Mouse (Mus musculus) neural tube, embryonic 11.5 days (tissue): ENCODE results near the gene Ubl3. TPM values are rescaled to one million over a fixed set of nuclear protein-coding genes. Genes with fewer than 3 reads are reported as not detected.

ENCODE experiments used
- ATAC-seq: fragments of 200-750 bp; cut with Nextera tagmentation; 2 replicates; pipeline ENCODE4 v1.8.0; 2017; ENCODE audit warnings: moderate number of reproducible peaks, mild to moderate bottlenecking, moderate TSS enrichment, moderate library complexity; ENCODE audit not compliant: insufficient read depth, low FRiP score, low TSS enrichment
- DNase-seq: peaks from one replicate; pipeline ENCODE4 v3.0.0-alpha.2; 2015; ENCODE audit warnings: low spot score
- H3K27ac ChIP-seq: fragments of 300-500 bp; sonication (generic); 2 replicates; pipeline ENCODE4 v1.5.1; 2014; ENCODE audit warnings: low read depth, mild to moderate bottlenecking, low read length
- H3K27me3 ChIP-seq: fragments of 300-500 bp; sonication (generic); 2 replicates; pipeline ENCODE4 v1.6.1; 2014; ENCODE audit warnings: mild to moderate bottlenecking, low read length, mixed read lengths; ENCODE audit not compliant: control insufficient read depth, insufficient read depth
- H3K36me3 ChIP-seq: fragments of 300-500 bp; sonication (generic); 2 replicates; pipeline ENCODE4 v1.6.1; 2014; ENCODE audit warnings: mild to moderate bottlenecking, low read length, moderate library complexity, mixed read lengths; ENCODE audit not compliant: control insufficient read depth, insufficient read depth
- H3K4me1 ChIP-seq: fragments of 300-500 bp; sonication (generic); 2 replicates; pipeline ENCODE4 v1.6.1; 2014; ENCODE audit warnings: low read length, mixed read lengths; ENCODE audit not compliant: control insufficient read depth, insufficient read depth
- H3K4me2 ChIP-seq: fragments of 300-500 bp; sonication (generic); 2 replicates; pipeline ENCODE4 v1.6.1; 2014; ENCODE audit warnings: low read depth, mild to moderate bottlenecking, moderate library complexity
- H3K4me3 ChIP-seq: fragments of 300-500 bp; sonication (generic); 2 replicates; pipeline ENCODE4 v1.5.1; 2014; ENCODE audit warnings: low read depth, low read length
- H3K9ac ChIP-seq: fragments of 300-500 bp; sonication (generic); 2 replicates; pipeline ENCODE4 v1.6.1; 2014; ENCODE audit warnings: mild to moderate bottlenecking, low read length
- H3K9me3 ChIP-seq: fragments of 300-500 bp; sonication (generic); 2 replicates; pipeline ENCODE4 v1.6.1; 2016; ENCODE audit warnings: low read length; ENCODE audit not compliant: control insufficient read depth
- WGBS: fragments of 180-500 bp; shearing (Covaris S2); extraction: QIAGEN DNeasy Blood & Tissue Kit; methylation state at CpG from one replicate; pipeline ENCODE4 v1.1.7; 2014; 5-methylcytosine and 5-hydroxymethylcytosine counted together
- polyA plus RNA-seq: library from polyadenylated mRNA; unstranded; fragments of >200 nt; fragmentation: Nextera tagmentation; extraction: Ambion mirVana; gene quantifications from 2 replicates; pipeline ENCODE4 v1.2.1, GENCODE M21; 2014

The Ubl3 gene
- polyA plus RNA-seq, 1 experiment from 2014 or later, result 83.6 TPM

DNA sequence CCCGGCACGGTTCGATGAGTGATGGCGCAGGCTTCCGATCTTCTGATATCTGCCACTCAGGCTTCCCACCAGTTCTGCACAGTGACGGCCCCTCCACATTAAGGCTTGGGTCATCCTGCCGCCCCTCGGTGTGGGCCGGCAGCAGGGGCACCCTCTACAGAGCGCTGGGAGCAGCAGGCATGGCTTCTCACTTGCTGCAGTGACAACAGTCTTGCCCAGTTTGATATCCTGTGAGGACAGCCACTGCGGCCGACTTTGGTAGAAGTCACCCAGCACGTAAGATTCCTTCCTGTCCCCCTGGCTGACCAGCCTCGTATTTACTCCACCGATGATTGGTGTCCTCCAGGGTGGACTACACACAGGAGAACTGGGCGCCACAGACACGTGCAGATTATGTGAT lies 47.2 kb downstream of the Ubl3 start:
- H3K9ac ChIP-seq, result no peak overlapping the region
- WGBS, result 92% methylated on average over 17 of the region's 17 CpGs
- peaks cover 4% of the 10 kb centered on the region for H3K36me3 ChIP-seq
- H3K4me3 ChIP-seq, result no peak overlapping the region
- H3K27me3 ChIP-seq, result no peaks in the 10 kb centered on the region
- H3K27ac ChIP-seq, result no peak overlapping the region
- no peaks in the 10 kb centered on the region for H3K4me1 ChIP-seq
- DNase-seq, result no peak
- H3K9me3 ChIP-seq, result no peaks in the 10 kb centered on the region
- no peak overlapping the region for H3K4me2 ChIP-seq
- no peak for ATAC-seq

DNA sequence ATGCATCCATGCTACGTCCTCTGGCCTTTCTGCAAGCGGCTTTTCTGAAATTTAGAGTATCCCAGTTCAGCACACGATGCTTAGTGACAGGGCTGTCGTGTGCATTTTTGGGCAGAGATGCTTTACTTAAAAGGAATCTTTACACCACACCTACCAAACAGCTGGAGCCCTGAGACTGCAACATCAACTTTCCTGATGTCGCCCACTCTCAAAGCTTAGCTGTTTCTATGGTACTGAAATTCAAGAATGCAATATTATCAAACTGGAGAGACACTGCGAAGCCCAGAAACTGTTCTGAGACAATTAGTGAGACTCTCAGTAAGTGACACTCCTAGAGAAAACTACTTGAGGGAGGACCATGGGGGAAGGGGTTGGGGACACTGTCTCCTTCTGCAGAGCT lies 50.4 kb downstream of the Ubl3 start:
- H3K27me3 ChIP-seq, result no peaks in the 10 kb centered on the region
- DNase-seq (no peak), ATAC-seq (no peak)
- H3K4me3 ChIP-seq, result no peak overlapping the region
- H3K4me1 ChIP-seq, result no peaks in the 10 kb centered on the region
- WGBS, result 97% methylated on average over 6 of the region's 6 CpGs
- no peak overlapping the region for H3K9ac ChIP-seq
- 0 out of 2 replicates have a peak, but pooled peaks cover 4% of the 10 kb centered on the region for H3K9me3 ChIP-seq
- no peak overlapping the region for H3K27ac ChIP-seq
- H3K4me2 ChIP-seq, result no peak overlapping the region
- peaks cover 4% of the 10 kb centered on the region for H3K36me3 ChIP-seq

- H3K9ac ChIP-seq, result no peak overlapping the region
- no peaks in the 10 kb centered on the region for H3K4me1 ChIP-seq
- no peak for DNase-seq
- no peaks in the 10 kb centered on the region for H3K27me3 ChIP-seq
- no peak overlapping the region for H3K4me3 ChIP-seq
- H3K36me3 ChIP-seq, result peaks cover 4% of the 10 kb centered on the region
- 0 out of 2 replicates have a peak, but pooled peaks cover 4% of the 10 kb centered on the region for H3K9me3 ChIP-seq
- no peak overlapping the region for H3K4me2 ChIP-seq
- WGBS, result 89% methylated on average over 6 of the region's 6 CpGs
- no peak overlapping the region for H3K27ac ChIP-seq
- no peak for ATAC-seq
These were observed 51.2 kb downstream of the Ubl3 start for GRCm38 (mm10) chr5:148501228-148501957.

DNA sequence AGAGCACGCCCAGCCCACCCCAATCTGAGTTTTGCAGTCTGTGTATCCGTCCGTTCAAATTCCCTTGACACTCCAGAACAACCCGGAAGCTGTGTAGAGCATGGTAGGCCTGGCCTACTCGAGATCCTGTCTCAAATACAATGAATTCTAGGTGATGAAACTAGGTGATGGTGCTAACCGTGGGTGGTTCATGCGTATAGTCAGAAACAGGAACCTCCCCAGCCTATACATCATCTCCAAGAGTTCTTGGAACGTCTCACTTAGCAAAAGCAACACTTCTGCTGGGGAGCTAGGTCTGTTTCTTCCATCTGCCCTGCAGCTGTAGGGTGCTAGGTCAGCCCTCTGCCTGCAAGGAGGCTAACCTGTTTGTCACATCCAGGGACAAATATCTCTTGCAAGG lies 52.1 kb downstream of the Ubl3 start:
- H3K4me2 ChIP-seq, result no peak overlapping the region
- H3K27me3 ChIP-seq, result no peaks in the 10 kb centered on the region
- H3K36me3 ChIP-seq, result peaks cover 4% of the 10 kb centered on the region
- H3K9me3 ChIP-seq, result 0 out of 2 replicates have a peak, but pooled peaks cover 4% of the 10 kb centered on the region
- 90% methylated on average over 8 of the region's 8 CpGs for WGBS
- H3K27ac ChIP-seq, result no peak overlapping the region
- H3K4me1 ChIP-seq, result no peaks in the 10 kb centered on the region
- DNase-seq (no peak), ATAC-seq (no peak)
- no peak overlapping the region for H3K9ac ChIP-seq
- no peak overlapping the region for H3K4me3 ChIP-seq

- H3K9ac ChIP-seq, result no peak overlapping the region
- WGBS, result 86% methylated on average over 5 of the region's 5 CpGs
These were observed 53.0 kb downstream of the Ubl3 start for GRCm38 (mm10) chr5:148499616-148500015.

GRCm38 (mm10) chr5:148495991-148496390 lies 56.6 kb downstream of the Ubl3 start:
- 86% methylated on average over 6 of the region's 6 CpGs for WGBS
- H3K4me2 ChIP-seq, result no peak overlapping the region
- ATAC-seq, result no peak
- H3K27me3 ChIP-seq, result no peaks in the 10 kb centered on the region
- no peaks in the 10 kb centered on the region for H3K4me1 ChIP-seq
- no peak overlapping the region for H3K4me3 ChIP-seq
- DNase-seq, result no peak
- no peak overlapping the region for H3K9ac ChIP-seq
- H3K36me3 ChIP-seq, result no peaks in the 10 kb centered on the region
- H3K9me3 ChIP-seq, result 0 out of 2 replicates have a peak, but pooled peaks cover 4% of the 10 kb centered on the region
- H3K27ac ChIP-seq, result no peak overlapping the region

More at GRCm38 (mm10) chr5:148499616-148500015, 53.0 kb downstream of the Ubl3 start:
- DNase-seq (no peak), ATAC-seq (no peak)
- H3K9me3 ChIP-seq, result 0 out of 2 replicates have a peak, but pooled peaks cover 4% of the 10 kb centered on the region
- H3K4me1 ChIP-seq, result no peaks in the 10 kb centered on the region
- no peak overlapping the region for H3K4me2 ChIP-seq
- H3K36me3 ChIP-seq, result no peaks in the 10 kb centered on the region
- no peak overlapping the region for H3K4me3 ChIP-seq
- no peak overlapping the region for H3K27ac ChIP-seq
- no peaks in the 10 kb centered on the region for H3K27me3 ChIP-seq

DNA sequence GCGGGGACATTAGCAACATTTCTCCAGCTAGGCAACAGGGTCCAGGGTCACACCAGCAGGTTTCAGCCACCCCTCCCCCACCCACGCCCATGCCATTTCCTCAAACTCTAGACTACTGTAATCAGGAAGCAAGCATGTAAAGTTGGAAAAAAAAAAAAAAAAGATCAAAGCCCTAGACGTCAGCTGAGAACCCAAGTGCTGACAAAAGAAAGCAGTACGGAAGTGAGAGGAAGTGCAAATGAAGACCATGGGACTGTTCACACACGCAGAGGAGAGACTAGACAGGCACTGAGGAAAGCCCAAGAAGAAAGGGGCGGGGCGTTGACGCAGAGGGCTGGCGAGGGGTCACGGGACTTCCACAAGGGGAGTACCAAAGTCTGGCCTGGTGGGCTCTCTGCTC lies 57.4 kb downstream of the Ubl3 start:
- 53% methylated on average over 10 of the region's 10 CpGs for WGBS
- H3K4me1 ChIP-seq, result no peaks in the 10 kb centered on the region
- DNase-seq (no peak), ATAC-seq (no peak)
- H3K4me3 ChIP-seq, result no peak overlapping the region
- no peaks in the 10 kb centered on the region for H3K27me3 ChIP-seq
- H3K27ac ChIP-seq, result no peak overlapping the region
- no peaks in the 10 kb centered on the region for H3K36me3 ChIP-seq
- H3K9ac ChIP-seq, result no peak overlapping the region
- no peak overlapping the region for H3K4me2 ChIP-seq
- H3K9me3 ChIP-seq, result 0 out of 2 replicates have a peak, but pooled peaks cover 4% of the 10 kb centered on the region

DNA sequence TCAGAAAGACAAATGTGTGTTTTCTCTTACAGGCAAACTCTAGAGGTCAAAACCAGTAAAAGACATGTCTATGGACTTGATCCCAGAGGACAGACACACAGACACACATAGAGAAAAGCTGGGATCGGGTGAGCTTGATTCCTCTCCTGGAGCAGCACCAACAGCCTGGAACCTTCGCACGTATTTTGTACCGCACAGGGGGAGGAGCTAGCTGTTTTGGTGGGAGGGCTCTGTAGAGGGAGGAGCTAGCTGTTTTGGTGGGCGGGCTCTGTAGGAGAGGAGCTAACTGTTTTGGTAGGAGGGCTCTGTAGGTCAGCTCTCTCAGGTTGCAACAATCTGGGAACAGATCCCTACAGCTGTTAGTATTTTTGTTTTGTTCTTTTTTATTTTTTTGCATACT lies 58.3 kb downstream of the Ubl3 start:
- ATAC-seq (no peak), DNase-seq (no peak)
- Histone ChIP-seq H3K36me3 (no peaks in the 10 kb centered on the region), H3K4me3 (no peak overlapping the region), H3K9me3 (0 out of 2 replicates have a peak, but pooled peaks cover 4% of the 10 kb centered on the region), H3K9ac (no peak overlapping the region), H3K4me1 (no peaks in the 10 kb centered on the region), H3K4me2 (no peak overlapping the region), H3K27ac (no peak overlapping the region), H3K27me3 (no peaks in the 10 kb centered on the region)
- WGBS, result 85% methylated on average over 5 of the region's 5 CpGs

DNA sequence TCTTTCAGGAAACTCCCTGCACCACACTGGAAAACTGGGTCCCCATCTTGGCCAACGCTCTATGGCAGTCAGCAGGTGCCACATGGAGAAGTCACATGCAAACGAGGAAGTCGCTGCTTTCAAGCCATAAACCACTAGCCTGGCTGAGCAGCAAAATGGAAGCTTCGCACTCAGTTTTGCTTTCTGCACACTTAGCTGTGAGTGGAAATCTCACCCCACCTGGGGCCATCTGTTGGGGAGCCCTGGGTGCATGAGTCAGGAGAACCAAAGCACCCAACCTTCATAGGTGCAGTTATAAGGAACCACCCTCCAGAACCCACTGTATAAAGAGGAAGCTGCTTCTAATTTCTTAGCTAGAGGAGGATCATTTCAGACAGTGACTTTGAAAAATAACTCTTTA lies 59.6 kb downstream of the Ubl3 start:
- Histone ChIP-seq H3K27ac (no peak overlapping the region), H3K36me3 (no peaks in the 10 kb centered on the region), H3K4me3 (no peak overlapping the region), H3K4me1 (no peaks in the 10 kb centered on the region), H3K4me2 (no peak overlapping the region), H3K9ac (no peak overlapping the region), H3K9me3 (0 out of 2 replicates have a peak, but pooled peaks cover 4% of the 10 kb centered on the region), H3K27me3 (no peaks in the 10 kb centered on the region)
- ATAC-seq (no peak), DNase-seq (no peak)
- 96% methylated on average over 4 of the region's 4 CpGs for WGBS
